Mouse (Mus musculus): ENCODE data around the gene Olfm2. TPM values are rescaled to one million over a fixed set of nuclear protein-coding genes. Genes with fewer than 3 reads are reported as not detected.

Gene Olfm2
- polyA plus RNA-seq, 1 experiment from 2014 or later = 0.18 TPM

DNA sequence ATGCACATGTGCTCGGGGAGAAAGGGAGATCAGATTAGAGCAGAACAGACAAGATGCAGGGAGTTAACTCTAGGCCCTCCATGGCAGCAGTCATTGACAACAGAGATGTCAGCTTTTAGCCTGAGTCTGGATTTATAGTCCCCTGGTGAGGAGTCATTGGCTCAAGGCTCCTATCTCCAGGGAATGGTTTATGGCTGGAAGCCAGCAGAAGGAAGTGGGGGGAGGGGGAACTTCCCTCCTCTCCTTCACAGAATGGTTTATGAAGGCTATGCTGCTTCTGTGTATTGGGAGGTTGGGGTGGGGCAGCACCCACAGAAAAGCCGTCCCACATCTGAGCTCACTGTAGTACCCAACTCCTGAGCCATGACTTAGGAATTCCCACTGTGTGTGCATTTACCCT is 24.6 kb downstream of the Olfm2 start:
- Histone ChIP-seq H3K9me3 (replicated peaks) (no peaks in the 10 kb centered on the region), H3K36me3 (no peaks in the 10 kb centered on the region), H3K9ac (no peak overlapping the region), H3K27ac (no peak overlapping the region), H3K4me3 (replicated peaks) (no peak overlapping the region), H3K4me2 (no peak overlapping the region), H3K27me3 (peaks cover 36% of the 10 kb centered on the region), H3K4me1 (replicated peaks) (peaks cover 6% of the 10 kb centered on the region)
- 32% methylated on average over 2 of the region's 2 CpGs for WGBS (ENCODE audit: insufficient replicate concordance)
- no peak for DNase-seq
- no peak for ATAC-seq (ENCODE audit: low read depth)

DNA sequence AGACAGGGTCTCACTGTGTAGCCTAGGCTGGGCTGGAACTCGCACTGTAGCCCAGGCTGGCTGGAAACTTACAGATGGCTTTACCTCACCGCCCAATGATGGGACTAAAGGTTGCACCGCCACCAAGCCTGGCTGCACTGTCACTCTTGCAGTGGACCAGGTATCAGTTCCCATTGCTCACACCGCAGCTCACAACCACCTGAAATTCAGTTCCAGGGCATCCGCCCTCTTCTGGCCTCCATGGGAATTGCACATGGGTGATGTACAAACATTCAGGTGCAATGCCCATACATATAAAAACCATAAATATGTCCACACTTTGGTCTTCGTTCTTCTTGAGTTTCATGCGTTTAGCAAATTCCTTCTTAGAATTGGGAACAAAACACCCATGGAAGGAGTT is 30.8 kb downstream of the Olfm2 start:
- no peak overlapping the region for H3K9ac ChIP-seq
- H3K4me3 ChIP-seq (replicated peaks) = no peak overlapping the region
- ATAC-seq (ENCODE audit: low read depth) (no peak), DNase-seq (no peak)
- no peak overlapping the region for H3K4me2 ChIP-seq
- H3K27me3 ChIP-seq = no peaks in the 10 kb centered on the region
- H3K27ac ChIP-seq = no peak overlapping the region
- H3K4me1 ChIP-seq (replicated peaks) = no peaks in the 10 kb centered on the region
- H3K36me3 ChIP-seq = no peaks in the 10 kb centered on the region
- 48% methylated on average over 7 of the region's 7 CpGs for WGBS (ENCODE audit: insufficient replicate concordance)
- H3K9me3 ChIP-seq (replicated peaks) = no peaks in the 10 kb centered on the region

DNA sequence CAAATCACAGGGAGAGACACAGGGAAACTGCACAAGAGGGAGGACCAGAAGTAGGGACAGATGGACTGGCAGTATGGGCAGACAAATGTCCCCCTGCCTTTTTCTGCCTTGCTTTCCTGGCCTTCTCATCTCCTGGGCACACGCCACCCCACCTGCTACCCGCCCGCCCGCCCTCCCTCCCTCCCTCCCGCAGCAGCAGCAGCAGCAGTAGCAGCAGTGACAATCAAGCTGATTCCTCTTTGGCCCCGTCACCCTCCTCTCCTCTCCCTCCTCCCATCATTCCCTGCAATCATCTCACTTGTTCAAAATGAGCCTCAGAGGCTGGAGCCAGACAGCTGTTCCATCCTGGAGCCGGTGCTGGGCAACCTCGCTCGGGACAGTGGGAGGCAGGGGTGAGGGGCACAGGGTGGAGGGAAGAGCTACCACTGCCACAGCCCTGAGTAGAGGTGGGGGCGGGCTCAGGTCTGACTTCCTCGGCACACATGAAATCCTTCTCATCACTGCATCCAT is 32.6 kb downstream of the Olfm2 start:
- H3K4me3 ChIP-seq (replicated peaks) = no peak overlapping the region

DNA sequence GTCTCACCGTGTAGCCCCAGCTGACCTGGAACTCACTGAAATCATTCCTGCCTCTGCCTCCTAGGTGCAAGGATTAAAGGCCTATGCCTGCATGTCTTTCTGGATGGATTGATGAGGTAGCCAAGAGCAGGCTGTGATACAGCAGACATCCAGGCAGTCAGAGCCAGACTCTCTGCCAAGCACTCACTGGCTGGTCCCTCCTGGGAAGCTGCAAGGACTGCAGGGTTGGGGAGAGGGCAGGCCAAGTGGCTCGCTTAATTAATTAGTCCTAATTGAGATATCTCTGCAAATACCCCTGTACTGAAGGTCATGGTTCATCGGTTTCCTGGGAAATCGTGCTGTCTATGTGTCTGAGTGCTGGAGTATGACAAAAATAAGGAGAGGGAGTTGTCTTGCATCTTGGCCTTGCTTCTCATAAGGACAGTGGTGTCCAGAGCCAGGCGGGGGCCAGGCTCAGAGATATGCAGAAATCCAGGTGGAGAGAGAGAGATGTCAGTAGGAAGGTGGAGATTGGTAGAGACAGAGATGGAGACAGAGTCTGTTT is 33.1 kb downstream of the Olfm2 start:
- 50% methylated on average over 5 of the region's 5 CpGs for WGBS (ENCODE audit: insufficient replicate concordance)
- no peak overlapping the region for H3K9ac ChIP-seq
- H3K36me3 ChIP-seq = no peaks in the 10 kb centered on the region
- H3K9me3 ChIP-seq (replicated peaks) = no peaks in the 10 kb centered on the region
- no peak overlapping the region for H3K4me2 ChIP-seq
- H3K27ac ChIP-seq = no peak overlapping the region
- ATAC-seq (ENCODE audit: low read depth) = no peak
- H3K27me3 ChIP-seq = no peaks in the 10 kb centered on the region
- H3K4me1 ChIP-seq (replicated peaks) = no peaks in the 10 kb centered on the region
- DNase-seq = no peak
- no peak overlapping the region for H3K4me3 ChIP-seq (replicated peaks)

More for the DNA sequence above, 32.6 kb downstream of the Olfm2 start:
- Histone ChIP-seq H3K4me1 (replicated peaks) (no peaks in the 10 kb centered on the region), H3K27ac (no peak overlapping the region), H3K27me3 (no peaks in the 10 kb centered on the region), H3K9ac (no peak overlapping the region), H3K9me3 (replicated peaks) (no peaks in the 10 kb centered on the region), H3K36me3 (no peaks in the 10 kb centered on the region), H3K4me2 (no peak overlapping the region)
- ATAC-seq (ENCODE audit: low read depth) (no peak), DNase-seq (no peak)
- WGBS (ENCODE audit: insufficient replicate concordance) = 34% methylated on average over 11 of the region's 11 CpGs

DNA sequence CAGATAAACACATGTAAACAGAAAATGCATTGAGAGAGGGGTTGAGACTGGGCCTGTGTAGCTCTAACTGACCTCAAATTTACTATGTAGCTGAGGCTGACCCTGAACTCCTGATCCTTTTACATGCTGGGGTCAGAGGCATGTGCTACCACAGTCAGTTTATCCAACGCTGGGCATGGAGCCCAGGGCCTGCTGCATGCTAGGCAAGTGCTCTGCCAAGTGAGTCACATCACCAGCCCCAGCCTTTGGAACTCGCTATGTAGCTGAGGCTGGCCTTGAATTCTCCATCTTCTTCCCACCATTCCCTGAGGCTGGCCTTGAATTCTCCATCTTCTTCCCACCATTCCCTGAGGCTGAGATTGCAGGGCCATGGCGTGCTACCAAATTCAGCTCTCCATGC is 35.7 kb downstream of the Olfm2 start:
- Histone ChIP-seq H3K9me3 (replicated peaks) (no peaks in the 10 kb centered on the region), H3K27me3 (no peaks in the 10 kb centered on the region), H3K4me1 (replicated peaks) (no peaks in the 10 kb centered on the region), H3K36me3 (no peaks in the 10 kb centered on the region), H3K27ac (no peak overlapping the region), H3K9ac (no peak overlapping the region), H3K4me3 (replicated peaks) (no peak overlapping the region), H3K4me2 (no peak overlapping the region)
- no peak for DNase-seq
- ATAC-seq (ENCODE audit: low read depth) = no peak
- 56% methylated on average over 3 of the region's 3 CpGs for WGBS (ENCODE audit: insufficient replicate concordance)

DNA sequence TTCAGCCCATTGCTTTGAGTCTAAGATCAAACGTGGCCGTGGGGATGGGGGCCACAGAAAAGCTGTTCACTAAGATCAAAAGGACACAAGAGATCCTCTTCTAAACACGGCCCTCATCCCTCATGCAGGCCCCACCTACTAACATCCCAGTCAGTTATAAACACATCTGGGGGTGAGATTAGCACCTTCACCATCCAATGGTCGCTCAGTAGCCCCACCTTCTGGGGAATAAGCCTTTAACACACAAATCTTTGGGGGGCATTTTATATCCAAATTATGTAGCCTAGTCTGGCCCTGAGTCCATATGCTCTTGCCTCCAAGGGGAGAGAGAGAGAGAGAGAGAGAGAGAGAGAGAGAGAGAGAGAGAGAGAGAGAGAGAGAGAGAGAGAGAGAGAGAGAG is 40.2 kb downstream of the Olfm2 start:
- no peaks in the 10 kb centered on the region for H3K9me3 ChIP-seq (replicated peaks)
- no peak overlapping the region for H3K4me2 ChIP-seq
- H3K4me3 ChIP-seq (replicated peaks) = no peak overlapping the region
- no peak for ATAC-seq (ENCODE audit: low read depth)
- DNase-seq = no peak
- WGBS (ENCODE audit: insufficient replicate concordance) = 25% methylated on average over 4 of the region's 4 CpGs
- no peak overlapping the region for H3K9ac ChIP-seq
- no peaks in the 10 kb centered on the region for H3K36me3 ChIP-seq
- H3K27ac ChIP-seq = no peak overlapping the region
- H3K27me3 ChIP-seq = no peaks in the 10 kb centered on the region
- no peaks in the 10 kb centered on the region for H3K4me1 ChIP-seq (replicated peaks)

DNA sequence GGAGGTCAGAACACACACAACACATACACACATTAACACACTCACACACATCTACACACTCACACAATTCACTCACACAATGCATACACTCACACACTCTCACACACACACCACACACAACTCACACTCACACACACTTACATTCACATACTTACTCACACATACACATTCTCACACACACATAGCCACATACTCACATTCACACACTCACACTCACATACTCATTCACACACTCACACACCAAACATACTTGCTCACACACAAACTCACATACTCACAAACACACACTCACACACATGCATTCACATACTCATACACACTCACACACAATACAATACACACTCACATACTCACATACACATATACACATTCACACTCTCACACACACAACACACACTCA is 40.7 kb downstream of the Olfm2 start:
- no peak overlapping the region for H3K4me2 ChIP-seq
- ATAC-seq (ENCODE audit: low read depth) = no peak

DNA sequence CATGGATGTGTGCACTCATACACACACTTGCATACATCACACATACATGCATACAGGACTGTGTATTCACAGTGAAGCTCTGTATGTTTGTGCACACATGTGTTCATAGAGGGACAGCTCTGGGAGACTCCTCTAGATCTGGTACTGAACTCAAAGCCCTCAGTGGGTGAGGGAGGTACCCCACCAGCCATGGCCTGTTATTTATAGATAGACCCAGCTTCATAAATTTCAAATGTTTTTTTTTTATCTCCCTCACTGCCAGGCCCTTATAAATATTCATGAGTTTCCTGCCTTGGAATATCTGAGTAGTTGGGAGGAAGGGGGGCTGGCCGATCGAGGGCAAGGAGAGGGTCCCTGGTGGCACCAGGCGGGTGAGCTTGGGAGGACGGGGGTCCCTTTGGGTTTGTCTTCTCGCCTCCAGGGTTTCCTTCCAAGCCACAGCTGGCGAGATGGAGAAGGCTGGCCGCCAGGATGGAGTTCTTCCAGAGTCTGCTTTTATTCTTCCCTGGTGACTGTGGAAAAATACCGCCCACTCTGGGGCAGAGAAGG is 42.2 kb downstream of the Olfm2 start:
- Histone ChIP-seq H3K9ac (no peak overlapping the region), H3K36me3 (no peaks in the 10 kb centered on the region), H3K27ac (no peak overlapping the region), H3K4me3 (replicated peaks) (no peak overlapping the region), H3K4me1 (replicated peaks) (no peaks in the 10 kb centered on the region), H3K4me2 (no peak overlapping the region), H3K9me3 (replicated peaks) (no peaks in the 10 kb centered on the region), H3K27me3 (no peaks in the 10 kb centered on the region)
- ATAC-seq (ENCODE audit: low read depth) (no peak), DNase-seq (no peak)
- WGBS (ENCODE audit: insufficient replicate concordance) = 57% methylated on average over 8 of the region's 8 CpGs

More for the DNA sequence above, 40.7 kb downstream of the Olfm2 start:
- H3K27ac ChIP-seq = no peak overlapping the region
- H3K4me3 ChIP-seq (replicated peaks) = no peak overlapping the region
- H3K9me3 ChIP-seq (replicated peaks) = no peaks in the 10 kb centered on the region
- no peaks in the 10 kb centered on the region for H3K36me3 ChIP-seq
- no peak overlapping the region for H3K9ac ChIP-seq
- no peaks in the 10 kb centered on the region for H3K27me3 ChIP-seq
- no peaks in the 10 kb centered on the region for H3K4me1 ChIP-seq (replicated peaks)
- no peak for DNase-seq

DNA sequence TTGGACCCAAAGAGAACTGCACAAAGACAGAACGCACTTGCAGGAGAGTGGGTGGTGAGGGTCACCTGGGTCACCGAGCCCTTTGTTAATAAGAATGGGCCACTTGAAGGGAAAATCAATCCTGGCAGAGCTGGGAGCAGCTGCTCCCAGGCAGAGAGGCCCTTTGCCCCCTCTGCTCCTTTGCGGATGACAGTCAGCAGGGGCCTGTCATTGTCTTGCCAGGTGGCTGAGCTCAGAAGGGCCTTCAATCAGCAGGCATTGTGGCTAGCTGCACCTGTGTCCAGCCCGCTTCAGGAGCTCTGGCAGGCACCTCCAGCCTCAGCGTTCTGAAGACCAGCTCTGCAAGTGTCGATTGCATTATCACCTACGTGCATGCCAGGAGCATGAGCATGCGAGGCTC is 48.7 kb downstream of the Olfm2 start:
- no peak for ATAC-seq (ENCODE audit: low read depth)
- Histone ChIP-seq H3K9me3 (replicated peaks) (no peaks in the 10 kb centered on the region), H3K27me3 (peaks cover 39% of the 10 kb centered on the region), H3K36me3 (no peaks in the 10 kb centered on the region), H3K9ac (no peak overlapping the region), H3K4me1 (replicated peaks) (no peaks in the 10 kb centered on the region), H3K27ac (no peak overlapping the region), H3K4me2 (no peak overlapping the region), H3K4me3 (replicated peaks) (no peak overlapping the region)
- no peak for DNase-seq
- 44% methylated on average over 8 of the region's 8 CpGs for WGBS (ENCODE audit: insufficient replicate concordance)

DNA sequence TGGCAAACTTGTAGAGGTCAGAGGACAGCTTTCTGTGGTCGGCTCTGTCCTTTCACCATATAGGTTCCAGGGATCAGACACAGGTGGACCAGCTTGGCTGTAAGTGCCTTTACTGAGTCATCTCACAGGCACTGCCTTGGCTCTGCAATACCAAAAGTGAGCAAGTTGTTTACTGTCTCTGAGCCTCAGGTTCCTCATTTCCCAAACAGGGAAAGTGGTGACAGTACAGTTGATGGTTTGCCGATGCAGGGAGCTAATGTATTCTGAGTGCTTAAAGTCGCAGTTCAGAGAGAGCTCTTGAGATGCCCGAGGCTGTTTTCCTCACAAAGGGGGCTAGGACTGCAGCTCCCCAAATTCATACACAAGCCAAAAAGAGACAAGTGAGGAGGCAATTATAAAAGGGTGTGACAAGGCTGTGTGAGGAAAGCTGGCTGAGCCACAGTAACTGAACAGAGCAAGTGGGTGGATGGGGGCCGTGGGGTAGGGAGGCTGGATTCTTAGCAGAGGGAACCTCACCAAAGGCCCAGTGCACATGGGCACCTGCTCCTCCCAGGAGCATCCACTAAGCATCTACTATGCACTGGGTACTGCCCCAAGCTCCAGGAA is 49.9 kb downstream of the Olfm2 start:
- WGBS (ENCODE audit: insufficient replicate concordance) = 51% methylated on average over 5 of the region's 5 CpGs
- Histone ChIP-seq H3K4me3 (replicated peaks) (no peak overlapping the region), H3K27ac (no peak overlapping the region), H3K4me2 (no peak overlapping the region), H3K4me1 (replicated peaks) (no peaks in the 10 kb centered on the region), H3K9me3 (replicated peaks) (no peaks in the 10 kb centered on the region), H3K27me3 (peaks cover 39% of the 10 kb centered on the region), H3K9ac (no peak overlapping the region), H3K36me3 (no peaks in the 10 kb centered on the region)
- DNase-seq = no peak
- ATAC-seq (ENCODE audit: low read depth) = no peak

DNA sequence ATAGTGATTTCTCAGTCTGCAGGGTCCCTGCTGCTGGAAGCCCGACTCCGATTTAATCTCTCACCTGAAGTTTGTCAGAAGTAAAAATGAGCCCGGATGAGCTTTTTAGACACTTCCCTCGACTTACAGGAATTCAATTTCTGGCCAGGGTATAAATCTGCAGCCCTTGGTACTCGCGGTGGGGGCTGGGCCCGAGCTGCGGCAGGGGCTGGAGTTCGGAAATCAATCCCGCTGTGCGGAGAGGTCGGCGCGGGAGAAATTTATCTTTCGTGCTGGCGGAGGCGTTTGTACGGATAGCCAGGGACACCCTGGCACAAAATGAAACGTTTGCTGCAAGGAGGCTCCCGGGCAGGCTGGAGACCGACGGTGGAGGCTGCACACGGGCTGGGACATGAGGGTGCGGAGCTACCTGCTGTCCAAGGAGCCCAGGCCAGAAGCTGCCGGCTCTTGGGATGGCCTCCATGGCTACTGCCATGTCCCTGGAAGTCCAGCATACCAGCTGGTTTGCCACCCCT is 51.4 kb downstream of the Olfm2 start:
- 6% methylated on average over 25 of the region's 25 CpGs for WGBS (ENCODE audit: insufficient replicate concordance)
- Histone ChIP-seq H3K9me3 (replicated peaks) (no peaks in the 10 kb centered on the region), H3K4me2 (peak overlapping the region; percentile 48), H3K27me3 (peaks cover 39% of the 10 kb centered on the region), H3K4me3 (replicated peaks) (peak overlapping the region; percentile 30; the same call in 1 of the 2 replicates), H3K4me1 (replicated peaks) (no peaks in the 10 kb centered on the region), H3K9ac (no peak overlapping the region), H3K27ac (no peak overlapping the region), H3K36me3 (no peaks in the 10 kb centered on the region)
- ATAC-seq (ENCODE audit: low read depth) = no peak
- DNase-seq = no peak

DNA sequence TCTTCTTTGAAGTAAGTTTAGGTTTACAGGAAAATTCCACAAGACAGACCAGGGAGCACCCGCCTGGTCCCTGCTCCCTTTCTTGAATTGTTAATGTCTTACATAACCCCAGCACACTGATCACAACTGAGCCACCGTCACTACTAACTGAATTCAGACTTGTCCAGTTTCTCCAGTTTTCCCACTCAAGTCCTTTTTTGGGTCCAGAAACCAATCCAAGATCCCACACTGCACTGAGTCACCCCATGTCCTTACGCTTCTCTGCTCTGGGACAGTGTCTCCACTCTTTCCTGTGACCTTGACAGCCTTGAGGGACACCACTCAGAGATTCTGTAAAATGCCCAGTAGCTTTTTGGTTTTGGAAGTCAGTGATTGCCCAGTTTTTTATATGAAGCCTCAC is 53.3 kb downstream of the Olfm2 start:
- DNase-seq = no peak
- Histone ChIP-seq H3K4me3 (replicated peaks) (no peak overlapping the region), H3K27ac (no peak overlapping the region), H3K9me3 (replicated peaks) (no peaks in the 10 kb centered on the region), H3K4me2 (no peak overlapping the region), H3K36me3 (no peaks in the 10 kb centered on the region), H3K4me1 (replicated peaks) (no peaks in the 10 kb centered on the region), H3K27me3 (peaks cover 39% of the 10 kb centered on the region), H3K9ac (no peak overlapping the region)
- no peak for ATAC-seq (ENCODE audit: low read depth)
- 68% methylated on average over 3 of the region's 3 CpGs for WGBS (ENCODE audit: insufficient replicate concordance)
